ENCODE assay signal across 19 mouse cellular contexts in the genomic region with DNA sequence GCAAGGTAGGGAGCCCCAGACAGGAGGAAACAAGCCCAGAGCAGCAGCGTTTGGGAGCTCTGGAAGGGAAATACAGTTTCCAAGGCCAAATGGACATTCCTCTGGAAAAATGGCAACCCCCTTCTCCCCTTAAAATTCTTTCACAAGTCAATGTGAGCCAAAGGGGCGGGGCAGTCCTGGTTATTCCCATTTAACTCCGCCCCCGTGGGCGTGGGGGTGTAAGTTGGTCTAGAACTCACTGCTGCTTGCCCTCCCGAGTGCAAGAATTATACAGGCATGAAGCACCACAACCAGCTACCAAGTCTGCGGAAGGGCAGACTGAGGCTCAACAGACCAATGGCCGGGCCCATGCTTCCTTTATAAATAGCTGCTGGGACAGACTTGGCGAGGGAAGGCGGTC. TPM values are rescaled to one million over a fixed set of nuclear protein-coding genes. Genes with fewer than 3 reads are reported as not detected.
DNase-seq lines count a peak whose midpoint lies in the region; ATAC-seq and TF ChIP-seq lines count a peak whose summit lies in the region.
"Had no signal": no experiment of that assay in that cellular context is flagged by ENCODE, and none has a peak within 500 bp of the region (broad histone marks: within the 10 kb centered on the region; RNA-seq: fewer than 3 reads in every experiment).

No protein-coding gene starts in this region.

- no peak for TF ChIP-seq POLR2A in bone marrow, adult 2 months (IDR thresholded peaks at IDR 0.05; ENCODE audit: borderline replicate concordance, control insufficient read depth, low read depth, low read length)

- H3K9ac ChIP-seq in ES-E14 (ENCODE audit: insufficient read depth, low read depth, low read length, poor library complexity, severe bottlenecking) = peak overlapping the region; percentile 41; the same call in 1 of the 2 replicates
- H3K9ac ChIP-seq in midbrain, embryonic 13.5 days (replicated peaks) = no peak overlapping the region
- H3K9ac ChIP-seq: embryonic facial prominence, embryonic 13.5 days; forebrain, embryonic 12.5 days; heart, embryonic 12.5 days had no signal

- H3K4me1 ChIP-seq in E14TG2a.4 (replicated peaks; ENCODE audit: low read depth, low read length) = peaks cover 35% of the 10 kb centered on the region
- H3K4me1 ChIP-seq in ES-E14 (ENCODE audit: control insufficient read depth in 2 of 2, insufficient read depth in 2 of 2, low read length in 2 of 2, poor library complexity in 1 of 2) = peaks cover 0 to 16% of the 10 kb centered on the region in 2 experiments; a peak in 1 of 4 replicates
- H3K4me1 ChIP-seq in bone marrow, adult 2 months (ENCODE audit: control insufficient read depth, insufficient read depth, low read length) = 0 out of 2 replicates have a peak, but pooled peaks cover 2% of the 10 kb centered on the region
- no peaks in the 10 kb centered on the region for H3K4me1 ChIP-seq in midbrain, embryonic 13.5 days (replicated peaks)
- H3K4me1 ChIP-seq: embryonic facial prominence, embryonic 13.5 days; forebrain, embryonic 12.5 days had no signal

- H3K4me2 ChIP-seq in midbrain, embryonic 13.5 days (replicated peaks) = no peak overlapping the region
- H3K4me2 ChIP-seq: embryonic facial prominence, embryonic 13.5 days; forebrain, embryonic 12.5 days; heart, embryonic 12.5 days had no signal

- intact Hi-C loops in heart, postnatal 36 days (cut with DNase I) = no loop called here

- no peak for ATAC-seq in midbrain, embryonic 13.5 days
- ATAC-seq: hindbrain, embryonic 16.5 days; inflammation-experienced regulatory T-cells, adult 6 months; intestine, postnatal 0 days; Patski had no signal

- H3K27me3 ChIP-seq in E14TG2a.4 (ENCODE audit: insufficient read depth, low read length) = peaks cover 9% of the 10 kb centered on the region; the same call in 1 of the 2 replicates
- H3K27me3 ChIP-seq in midbrain, embryonic 13.5 days = no peaks in the 10 kb centered on the region
- H3K27me3 ChIP-seq: embryonic facial prominence, embryonic 13.5 days; forebrain, embryonic 12.5 days; heart, embryonic 12.5 days; Patski had no signal

- WGBS in bone marrow, adult 2 months = 73% methylated on average over 10 of the region's 10 CpGs
- 89% methylated on average over 10 of the region's 10 CpGs for WGBS in midbrain, embryonic 13.5 days

- H3K4me3 ChIP-seq in E14TG2a.4 (replicated peaks; ENCODE audit: low read length) (peak overlapping the region; percentile 68), ES-E14 (ENCODE audit: insufficient read depth in 1 of 2, low read depth in 1 of 2, low read length in 2 of 2, poor library complexity in 1 of 2, severe bottlenecking in 1 of 2) (peak overlapping the region; percentile 3 to 6; a peak in 2 of 4 replicates)
- H3K4me3 ChIP-seq in bone marrow, adult 2 months (replicated peaks; ENCODE audit: control insufficient read depth, low read depth, low read length) = peak overlapping the region; percentile 15
- H3K4me3 ChIP-seq in midbrain, embryonic 13.5 days (replicated peaks) = no peak overlapping the region
- H3K4me3 ChIP-seq: embryonic facial prominence, embryonic 13.5 days; forebrain, embryonic 12.5 days; heart, embryonic 12.5 days had no signal

- H3K36me3 ChIP-seq in E14TG2a.4 (ENCODE audit: insufficient read depth, low read length) (peaks cover 23% of the 10 kb centered on the region), ES-E14 (ENCODE audit: control insufficient read depth, insufficient read depth, low read length, poor library complexity, severe bottlenecking) (no peaks in the 10 kb centered on the region)
- peaks cover 39% of the 10 kb centered on the region for H3K36me3 ChIP-seq in midbrain, embryonic 13.5 days

- H3K27ac ChIP-seq in ES-E14 (ENCODE audit: insufficient read depth, low read depth, low read length, poor library complexity, severe bottlenecking) = no peak overlapping the region
- H3K27ac ChIP-seq in bone marrow, adult 2 months (ENCODE audit: control insufficient read depth, insufficient read depth, low read depth, low read length, poor library complexity) = peak overlapping the region; percentile 14; the same call in 1 of the 2 replicates
- no peak overlapping the region for H3K27ac ChIP-seq in midbrain, embryonic 13.5 days
- H3K27ac ChIP-seq: embryonic facial prominence, embryonic 13.5 days; forebrain, embryonic 12.5 days had no signal

- in situ Hi-C loops in ES-E14 (cut with MboI; ENCODE audit: low sequenced_read_pairs in 2 of 2, unreplicated experiment in 2 of 2) = no loop called here

- H3K9me3 ChIP-seq in E14TG2a.4 (ENCODE audit: low read length) (no peaks in the 10 kb centered on the region), ES-E14 (ENCODE audit: control insufficient read depth, insufficient read depth, low read depth, low read length) (no peaks in the 10 kb centered on the region)
- no peaks in the 10 kb centered on the region for H3K9me3 ChIP-seq in midbrain, embryonic 13.5 days
- H3K9me3 ChIP-seq: embryonic facial prominence, embryonic 13.5 days; forebrain, embryonic 12.5 days; heart, embryonic 12.5 days had no signal

- peak; percentile 89 for DNase-seq in heart, adult 11 months
- no peak for DNase-seq in heart, postnatal 36 days
- DNase-seq in ES-E14 (ENCODE audit: low read depth, low spot score) = no peak
- DNase-seq in left cerebral cortex, adult 11 months (ENCODE audit: low spot score) = no peak
- no peak for DNase-seq in urinary bladder, postnatal 4 days (ENCODE audit: low spot score in 2 of 2)
- DNase-seq: adrenal gland, adult 8-10 months; adrenal gland, postnatal 36 days; cerebellum, adult 9-10 months; cerebellum, postnatal 36 days had no signal

- TF ChIP-seq CTCF in E14TG2a.4 (conservative IDR thresholded peaks at IDR 0.05; ENCODE audit: low read length) = no peak
- TF ChIP-seq CTCF in bone marrow, adult 2 months (IDR thresholded peaks at IDR 0.05; ENCODE audit: control insufficient read depth, insufficient read depth, low read length) = no peak

TF ChIP-seq in ES-E14, 5 proteins besides CTCF, POLR2A, EP300 and RAD21:
- TF ChIP-seq MAFK (IDR thresholded peaks at IDR 0.05; ENCODE audit: insufficient read depth, low read depth, low read length) = no peak
- no peak for TF ChIP-seq ZC3H11A (IDR thresholded peaks at IDR 0.05; ENCODE audit: borderline replicate concordance, low read depth, low read length)
- TF ChIP-seq CHD2 (IDR thresholded peaks at IDR 0.05; ENCODE audit: low read depth, low read length) = no peak

RNA-seq across cellular contexts. Expression of a gene that starts 7.4 kb away (rescaled TPM):
- total RNA-seq in heart, postnatal 36 days (2021) = 1 to 10 TPM; 4.1 to 4.7 TPM
- total RNA-seq in ES-E14 (2012; rRNA removed) = 17.8 and 23.3 TPM in 2 replicates
- 4.6 and 10.9 TPM in 2 replicates for polyA plus RNA-seq in bone marrow, adult 2 months (2011; ENCODE audit: insufficient read depth, insufficient read length, low replicate concordance, missing spikeins)
- polyA plus RNA-seq in midbrain, embryonic 13.5 days (2015; fragmentation: Nextera tagmentation; extraction: Ambion mirVana) = 8.2 and 9.6 TPM in 2 replicates

RNA-seq across cellular contexts. Expression of a gene that starts 24.9 kb away (rescaled TPM):
- total RNA-seq in heart, postnatal 36 days (2021) = 10 to 100 TPM; 27.5 to 28.3 TPM
- total RNA-seq in ES-E14 (2012; rRNA removed) = 7.5 and 12.4 TPM in 2 replicates
- polyA plus RNA-seq in bone marrow, adult 2 months (2011; ENCODE audit: insufficient read depth, insufficient read length, low replicate concordance, missing spikeins) = 16.1 and 29.4 TPM in 2 replicates
- 20.8 and 22.9 TPM in 2 replicates for polyA plus RNA-seq in midbrain, embryonic 13.5 days (2015; fragmentation: Nextera tagmentation; extraction: Ambion mirVana)

RNA-seq across cellular contexts. Expression of a gene that starts 48.3 kb away (rescaled TPM):
- total RNA-seq in heart, postnatal 36 days (2021) = 10 to 100 TPM; 37.3 to 39.1 TPM
- total RNA-seq in ES-E14 (2012; rRNA removed) = 210 and 244 TPM in 2 replicates
- polyA plus RNA-seq in bone marrow, adult 2 months (2011; ENCODE audit: insufficient read depth, insufficient read length, low replicate concordance, missing spikeins) = 37.8 and 56.3 TPM in 2 replicates
- polyA plus RNA-seq in midbrain, embryonic 13.5 days (2015; fragmentation: Nextera tagmentation; extraction: Ambion mirVana) = 133 and 134 TPM in 2 replicates

RNA-seq across cellular contexts. Expression of a gene that starts 48.5 kb away (rescaled TPM):
- 10 to 100 TPM; 74.3 to 78.3 TPM for total RNA-seq in heart, postnatal 36 days (2021)
- 59.4 and 64.7 TPM in 2 replicates for total RNA-seq in ES-E14 (2012; rRNA removed)
- 27.6 and 59.9 TPM in 2 replicates for polyA plus RNA-seq in bone marrow, adult 2 months (2011; ENCODE audit: insufficient read depth, insufficient read length, low replicate concordance, missing spikeins)
- polyA plus RNA-seq in midbrain, embryonic 13.5 days (2015; fragmentation: Nextera tagmentation; extraction: Ambion mirVana) = 72.6 and 76.2 TPM in 2 replicates
